Mouse (Mus musculus) liver, postnatal 0 days (tissue): ENCODE data around the gene Tctn3.
A peak's percentile ranks its signal among the peaks of the same experiment; 100 is the strongest.

ENCODE experiments used
- CTCF ChIP-seq: sonication (generic); IDR thresholded peaks from 2 replicates; pipeline ENCODE4 v1.5.1; 2016; ENCODE audit warnings: antibody characterized with exemption, low read depth
- EP300 ChIP-seq: IDR thresholded peaks from 2 replicates; pipeline ENCODE4 v1.6.1; 2016; ENCODE audit warnings: antibody characterized with exemption, low read depth, mild to moderate bottlenecking

DNA sequence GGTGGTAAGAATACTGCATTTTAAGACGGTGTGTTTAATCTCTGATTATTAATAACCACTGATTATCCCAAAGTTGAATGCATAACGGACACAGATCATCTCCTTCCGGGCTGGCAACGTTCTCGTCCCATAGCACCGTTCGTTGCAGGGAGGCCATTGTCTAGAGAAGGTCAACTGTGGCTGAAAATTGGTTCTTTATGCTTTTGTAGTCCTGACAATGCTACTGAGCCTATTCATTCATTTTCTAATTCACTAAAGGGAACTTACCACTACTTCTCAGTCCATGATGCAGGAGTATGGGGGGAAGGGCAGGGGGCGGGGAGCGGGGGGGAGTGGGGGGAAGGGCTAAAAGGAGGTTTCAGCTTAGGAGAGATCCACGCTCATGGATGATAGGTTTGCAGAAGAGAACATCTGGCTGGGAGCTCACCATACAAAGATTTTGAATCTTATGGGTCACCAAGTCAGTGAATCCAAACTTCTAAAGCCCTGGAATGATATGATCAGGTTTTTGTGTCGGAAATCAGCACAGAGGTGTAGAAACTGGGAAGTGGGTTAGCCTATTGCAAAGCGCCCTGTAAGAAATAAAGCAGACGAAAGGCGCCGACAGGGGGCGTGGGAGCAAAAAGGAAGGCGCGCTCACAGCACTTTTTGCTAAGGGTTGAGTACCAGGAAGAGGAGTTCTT, 23.0 kb downstream of the Tctn3 start:
- TF ChIP-seq CTCF = peak; percentile 88
- TF ChIP-seq EP300 = 0 out of 2 replicates have a peak, but pooled peaks have one; percentile 47
